Mouse (Mus musculus) ES-Bruce4 (cell line): ENCODE measurements around the gene Leo1.

ENCODE experiments used
- CTCF ChIP-seq: IDR thresholded peaks from one replicate; pipeline ENCODE4 v1.8.1; 2011; ENCODE audit warnings: low read depth, low read length
- EP300 ChIP-seq: IDR thresholded peaks from 2 replicates; pipeline ENCODE4 v1.6.1; 2011; ENCODE audit warnings: low read depth, low read length; ENCODE audit not compliant: insufficient read depth
- POLR2A ChIP-seq: IDR thresholded peaks from one replicate; pipeline ENCODE4 v1.8.1; 2011; ENCODE audit warnings: low read length; ENCODE audit not compliant: insufficient read depth

DNA sequence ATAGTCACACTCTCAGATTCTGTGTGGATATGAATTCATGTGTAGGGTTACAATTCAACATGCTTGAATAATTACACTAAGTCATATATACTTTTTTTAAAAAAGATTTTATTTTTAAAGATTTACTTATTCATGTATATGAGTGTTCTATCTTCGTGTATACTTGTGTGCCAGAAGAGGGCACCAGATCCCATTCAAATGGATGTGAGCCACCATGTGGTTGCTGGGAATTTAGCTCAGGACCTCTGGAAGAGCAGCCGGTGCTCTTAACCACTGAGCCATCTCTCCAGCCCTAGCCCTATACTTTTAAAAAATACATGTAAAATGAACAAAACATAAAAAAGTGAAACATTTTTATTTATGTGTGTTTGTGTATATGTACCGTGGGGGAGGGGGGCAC, 26.3 kb downstream of the Leo1 start:
- TF ChIP-seq CTCF = no peak
- no peak for TF ChIP-seq EP300
- no peak for TF ChIP-seq POLR2A
